Mouse (Mus musculus): Measurements from ENCODE around the gene Rpl3l. TPM values are rescaled to one million over a fixed set of nuclear protein-coding genes. Genes with fewer than 3 reads are reported as not detected.

Gene Rpl3l
- not detected in 2 replicates for total RNA-seq (2017)

DNA sequence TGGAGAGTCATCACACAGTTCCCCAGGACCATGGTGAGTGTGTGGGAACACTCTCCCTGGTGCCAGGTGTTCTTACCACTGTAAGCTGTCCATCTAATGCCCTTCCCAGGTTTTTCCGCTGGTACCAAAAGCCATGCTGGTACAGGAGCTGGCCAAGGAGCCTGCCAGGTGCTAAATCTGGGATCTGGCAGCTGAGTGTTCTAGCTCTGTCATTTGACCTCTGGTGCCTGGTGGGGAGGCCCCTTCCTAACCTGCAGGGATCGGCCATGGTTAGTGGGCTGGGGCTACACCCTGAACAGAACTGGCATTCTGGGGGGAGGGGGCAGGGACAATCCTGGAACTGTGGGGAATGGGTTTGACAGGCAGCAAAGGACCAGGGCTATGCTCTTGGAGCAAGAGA is at the start of gene Rpl3l:
Gene Rpl3l (plus strand): TSS at position 203 of the 400 bp plus-strand sequence.
- no peak for ATAC-seq (replicated peaks in 1 of 2; ENCODE audit: insufficient read depth in 1 of 2, low FRiP score in 2 of 2, low TSS enrichment in 1 of 2, low read depth in 1 of 2, poor library complexity in 2 of 2, severe bottlenecking in 2 of 2)

DNA sequence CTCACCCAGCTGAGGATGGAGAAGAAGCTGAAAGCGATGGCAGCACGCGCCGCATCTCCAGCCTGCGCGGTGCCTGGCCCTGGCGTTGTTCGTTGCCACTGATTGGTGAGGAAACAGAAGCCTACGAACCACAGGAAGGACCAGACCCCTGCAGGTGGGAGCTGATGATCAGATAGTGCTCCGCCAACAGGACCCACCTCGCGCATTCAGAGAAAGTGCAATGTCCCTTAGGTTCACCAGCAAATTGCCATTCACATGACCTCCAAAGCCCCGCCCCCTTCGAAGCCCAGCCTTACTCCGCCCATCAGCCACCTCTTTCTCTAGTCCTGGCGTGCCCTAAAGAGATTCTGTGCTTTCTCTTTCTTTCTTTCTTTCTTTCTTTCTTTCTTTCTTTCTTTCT is 41.1 kb upstream of the Rpl3l start:
- peak; percentile 56 to 75; a peak in 3 of 4 replicates for ATAC-seq (replicated peaks in 1 of 2; ENCODE audit: insufficient read depth in 1 of 2, low FRiP score in 2 of 2, low TSS enrichment in 1 of 2, low read depth in 1 of 2, poor library complexity in 2 of 2, severe bottlenecking in 2 of 2)

DNA sequence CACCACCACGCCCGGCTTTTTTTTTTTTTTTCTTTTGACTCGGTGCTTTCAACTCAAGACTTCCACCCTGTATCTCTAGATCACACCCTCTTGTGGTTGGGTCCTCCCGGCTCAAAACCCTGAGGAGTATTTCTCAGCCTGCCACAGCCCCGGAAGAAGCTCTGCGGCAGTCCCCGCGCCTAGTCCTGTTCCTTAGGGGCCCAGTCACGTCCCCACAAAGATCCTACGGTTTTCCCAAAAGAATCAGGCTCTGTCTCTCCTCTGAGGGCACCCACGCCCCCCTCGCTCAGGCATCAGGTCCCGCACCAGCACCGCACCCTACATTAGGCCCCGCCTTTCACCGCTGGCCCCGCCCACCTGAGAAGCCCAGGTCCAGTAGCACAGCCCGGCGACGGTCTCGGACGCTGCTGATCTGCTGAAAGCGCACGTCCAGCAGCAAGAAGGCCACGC is 40.4 kb upstream of the Rpl3l start:
- ATAC-seq (replicated peaks in 1 of 2; ENCODE audit: insufficient read depth in 1 of 2, low FRiP score in 2 of 2, low TSS enrichment in 1 of 2, low read depth in 1 of 2, poor library complexity in 2 of 2, severe bottlenecking in 2 of 2), result peak in 1 of 2 experiments; percentile 54; a peak in 2 of 4 replicates

GRCm38 (mm10) chr17:24687599-24687998 is 40.0 kb upstream of the Rpl3l start:
- ATAC-seq (replicated peaks in 1 of 2; ENCODE audit: insufficient read depth in 1 of 2, low FRiP score in 2 of 2, low TSS enrichment in 1 of 2, low read depth in 1 of 2, poor library complexity in 2 of 2, severe bottlenecking in 2 of 2), result no peak

DNA sequence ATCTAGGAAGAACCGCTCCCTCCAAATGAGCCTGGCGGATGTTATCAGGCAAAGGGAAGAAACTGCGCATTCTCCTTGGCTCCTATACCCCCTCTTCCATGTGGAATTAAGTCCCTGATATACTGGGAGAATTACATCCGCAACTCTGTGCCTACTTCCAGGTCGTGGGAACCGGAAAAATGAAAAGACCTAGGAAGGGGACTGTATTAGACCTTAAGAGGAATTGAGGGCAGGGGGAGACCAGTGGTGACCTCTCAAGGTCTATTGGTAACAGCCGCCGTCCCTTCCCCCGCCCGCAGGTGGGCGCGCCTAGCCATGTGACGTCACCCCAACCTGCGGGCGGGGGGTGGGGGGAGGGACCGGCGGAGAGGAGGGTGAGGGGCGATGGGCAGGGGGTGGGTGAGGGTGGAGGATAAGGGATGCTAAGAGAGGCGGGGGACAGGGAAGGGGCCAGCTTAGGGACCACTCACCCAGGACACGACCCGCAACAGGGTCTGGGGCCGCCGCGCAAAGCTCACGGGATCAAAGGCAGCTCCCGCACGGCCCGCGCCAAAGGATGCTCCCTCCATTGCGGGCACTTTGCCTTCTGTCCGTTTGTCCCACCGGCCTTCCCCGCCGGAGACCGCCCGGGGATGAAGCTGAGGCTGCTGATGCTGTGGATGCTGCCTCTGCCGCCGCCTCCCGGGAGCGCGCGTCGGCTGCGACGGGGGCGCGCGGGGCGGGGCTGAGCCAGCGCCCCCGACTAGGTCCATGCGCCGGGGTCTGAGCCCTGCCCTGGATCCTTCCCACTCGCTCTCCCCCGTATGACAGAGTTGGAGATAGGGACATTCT is 38.2 kb upstream of the Rpl3l start, which contains the start of gene Syngr3:
Gene Syngr3 (minus strand): TSS at position 705 of the 831 bp plus-strand sequence.
- no peak for ATAC-seq (replicated peaks in 1 of 2; ENCODE audit: insufficient read depth in 1 of 2, low FRiP score in 2 of 2, low TSS enrichment in 1 of 2, low read depth in 1 of 2, poor library complexity in 2 of 2, severe bottlenecking in 2 of 2)

- no peak for ATAC-seq (replicated peaks in 1 of 2; ENCODE audit: insufficient read depth in 1 of 2, low FRiP score in 2 of 2, low TSS enrichment in 1 of 2, low read depth in 1 of 2, poor library complexity in 2 of 2, severe bottlenecking in 2 of 2)
These were observed 35.2 kb upstream of the Rpl3l start for GRCm38 (mm10) chr17:24692385-24692784.

DNA sequence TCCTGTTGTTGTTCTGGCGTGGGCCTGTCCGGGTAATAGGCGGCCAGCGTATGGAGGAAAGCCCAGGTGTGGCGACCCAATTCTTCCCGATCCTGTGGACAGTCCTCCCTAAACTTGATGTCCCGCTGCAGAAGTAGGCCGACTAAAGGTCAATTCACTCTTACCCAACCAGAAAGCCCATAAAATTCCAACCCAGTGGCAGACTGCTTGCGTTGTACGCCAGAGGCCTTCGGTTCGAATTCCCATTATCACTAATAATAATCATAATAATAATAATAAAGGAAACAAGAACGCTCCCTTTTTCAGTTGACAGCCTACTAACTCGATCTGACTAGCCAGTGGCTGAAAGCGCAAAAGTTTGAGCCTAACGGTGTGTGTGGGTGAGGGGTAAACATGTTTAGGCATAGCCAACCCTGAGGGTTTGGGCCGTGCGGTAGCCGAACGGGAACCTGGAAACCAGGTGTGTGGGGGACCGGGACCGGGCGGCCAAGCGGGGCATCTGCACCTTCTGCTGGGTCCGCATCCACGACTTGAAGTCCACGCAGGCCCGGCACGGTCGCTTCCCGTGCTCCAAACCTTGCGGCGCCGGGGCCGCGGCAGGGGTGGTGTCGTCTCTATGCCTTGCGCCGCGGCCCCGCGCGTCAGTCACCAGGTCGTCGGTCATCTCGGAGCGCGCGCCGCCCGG is 32.2 kb upstream of the Rpl3l start:
- ATAC-seq (replicated peaks in 1 of 2; ENCODE audit: insufficient read depth in 1 of 2, low FRiP score in 2 of 2, low TSS enrichment in 1 of 2, low read depth in 1 of 2, poor library complexity in 2 of 2, severe bottlenecking in 2 of 2), result 0 out of 4 replicates have a peak, but pooled peaks of 1 of the 2 experiments have one; percentile 6

DNA sequence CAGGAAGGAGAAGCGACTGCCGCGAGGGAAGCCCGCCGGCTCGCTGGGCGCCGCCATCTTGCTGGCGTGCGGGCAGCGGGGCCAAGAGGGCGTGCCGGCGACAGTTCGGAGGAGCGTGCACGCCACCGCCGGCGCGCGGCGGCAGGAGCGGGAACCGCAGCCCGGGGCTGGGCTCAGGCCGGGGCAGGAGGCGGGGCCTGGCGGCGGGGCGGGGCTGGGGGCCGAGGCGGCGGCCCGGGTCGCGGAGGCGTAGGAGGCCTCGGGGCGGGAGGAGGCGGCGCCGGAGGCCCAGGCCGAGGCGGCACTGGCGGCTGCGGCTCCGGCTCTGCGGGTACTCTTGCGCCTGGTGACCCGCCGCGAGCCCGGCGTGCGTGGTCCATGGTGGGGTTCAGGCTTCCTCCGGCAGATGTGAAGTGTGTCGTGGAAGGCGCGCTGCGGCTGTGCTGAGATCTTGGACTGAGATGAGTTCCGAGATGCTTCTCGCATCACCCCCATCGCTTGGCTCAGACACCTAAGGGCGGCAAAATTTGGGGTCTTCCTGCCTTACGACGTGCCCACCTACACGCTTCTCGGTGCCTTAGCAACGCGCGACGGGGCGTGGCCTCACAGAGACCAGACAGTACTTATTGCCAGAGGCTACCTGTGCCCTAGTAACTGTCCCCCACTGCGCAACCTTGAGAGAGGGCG is 31.5 kb upstream of the Rpl3l start, which contains the start of the genes Gfer and Noxo1:
Gene Gfer (minus strand): TSS at position 146 of the 687 bp plus-strand sequence.
Gene Noxo1 (plus strand): TSS at position 224 of the 687 bp plus-strand sequence.
- peak; percentile 42 to 67 for ATAC-seq (replicated peaks in 1 of 2; ENCODE audit: insufficient read depth in 1 of 2, low FRiP score in 2 of 2, low TSS enrichment in 1 of 2, low read depth in 1 of 2, poor library complexity in 2 of 2, severe bottlenecking in 2 of 2)

GRCm38 (mm10) chr17:24697985-24698384 is 29.6 kb upstream of the Rpl3l start:
- no peak for ATAC-seq (replicated peaks in 1 of 2; ENCODE audit: insufficient read depth in 1 of 2, low FRiP score in 2 of 2, low TSS enrichment in 1 of 2, low read depth in 1 of 2, poor library complexity in 2 of 2, severe bottlenecking in 2 of 2)

GRCm38 (mm10) chr17:24698715-24699114 is 28.9 kb upstream of the Rpl3l start:
- ATAC-seq (replicated peaks in 1 of 2; ENCODE audit: insufficient read depth in 1 of 2, low FRiP score in 2 of 2, low TSS enrichment in 1 of 2, low read depth in 1 of 2, poor library complexity in 2 of 2, severe bottlenecking in 2 of 2), result no peak

DNA sequence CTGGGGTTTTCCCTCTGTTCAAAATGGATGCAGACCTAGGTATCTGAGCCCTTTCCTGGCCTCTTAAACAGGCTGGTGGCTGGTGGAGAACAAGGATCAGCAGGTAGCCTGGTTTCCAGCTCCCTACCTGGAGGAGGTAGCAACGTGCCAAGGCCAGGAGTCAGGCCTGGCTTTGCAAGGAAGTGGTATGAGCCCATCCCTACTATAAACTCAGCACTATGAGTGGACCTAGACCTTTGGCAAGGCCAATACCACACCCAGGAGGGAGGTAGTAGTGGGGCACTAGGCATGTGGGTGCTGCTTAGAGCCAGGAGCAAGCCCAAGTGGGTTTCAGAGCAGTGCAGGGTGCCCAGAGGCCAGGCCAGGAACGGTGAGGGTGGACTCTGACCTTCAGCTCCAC is 28.1 kb upstream of the Rpl3l start:
- no peak for ATAC-seq (replicated peaks in 1 of 2; ENCODE audit: insufficient read depth in 1 of 2, low FRiP score in 2 of 2, low TSS enrichment in 1 of 2, low read depth in 1 of 2, poor library complexity in 2 of 2, severe bottlenecking in 2 of 2)

DNA sequence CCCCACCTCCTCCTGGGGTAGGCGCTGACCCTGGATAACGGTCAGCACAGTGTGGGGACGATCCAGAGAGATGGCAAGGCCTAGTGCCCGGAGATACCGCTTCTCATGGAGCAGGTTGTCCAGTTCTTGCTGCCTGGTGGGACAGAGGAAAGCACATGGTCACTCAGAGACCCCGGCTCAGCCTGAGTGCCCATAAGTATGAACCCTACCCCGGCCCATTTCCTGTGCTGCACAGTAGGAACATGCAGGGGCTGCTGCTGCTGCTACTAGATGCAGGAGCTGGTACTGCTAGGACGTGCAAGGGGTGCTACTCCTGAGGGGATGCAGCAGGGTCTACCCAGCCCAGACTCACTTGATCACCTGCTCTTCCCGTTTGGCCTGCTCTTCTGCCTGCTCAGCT is 26.4 kb upstream of the Rpl3l start:
- ATAC-seq (replicated peaks in 1 of 2; ENCODE audit: insufficient read depth in 1 of 2, low FRiP score in 2 of 2, low TSS enrichment in 1 of 2, low read depth in 1 of 2, poor library complexity in 2 of 2, severe bottlenecking in 2 of 2), result no peak

DNA sequence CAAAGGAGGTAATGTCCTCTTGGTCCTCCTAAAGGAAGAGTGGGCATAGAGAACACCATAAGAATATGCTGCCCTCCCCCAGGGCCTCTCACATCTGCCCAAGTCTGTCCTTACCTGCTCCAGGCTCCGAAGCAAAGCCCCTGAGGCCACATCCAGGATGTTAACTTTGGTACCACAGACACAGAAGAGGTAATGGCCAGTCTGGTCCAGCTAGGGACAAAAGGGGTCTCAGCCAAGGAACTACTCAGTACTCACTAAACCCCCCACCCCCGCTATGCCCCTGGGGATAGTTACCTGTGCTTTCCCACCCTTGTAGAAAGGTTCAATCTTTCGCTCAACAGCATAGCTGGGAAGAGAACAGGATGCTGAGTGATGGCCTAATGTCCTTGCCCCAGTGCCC is 21.8 kb upstream of the Rpl3l start:
- ATAC-seq (replicated peaks in 1 of 2; ENCODE audit: insufficient read depth in 1 of 2, low FRiP score in 2 of 2, low TSS enrichment in 1 of 2, low read depth in 1 of 2, poor library complexity in 2 of 2, severe bottlenecking in 2 of 2), result no peak

GRCm38 (mm10) chr17:24706982-24707800 is 20.4 kb upstream of the Rpl3l start, which contains the start of gene Tbl3:
Tbl3 (minus strand) TSS chr17:24707660.
- peak; percentile 90 to 95 for ATAC-seq (replicated peaks in 1 of 2; ENCODE audit: insufficient read depth in 1 of 2, low FRiP score in 2 of 2, low TSS enrichment in 1 of 2, low read depth in 1 of 2, poor library complexity in 2 of 2, severe bottlenecking in 2 of 2)

DNA sequence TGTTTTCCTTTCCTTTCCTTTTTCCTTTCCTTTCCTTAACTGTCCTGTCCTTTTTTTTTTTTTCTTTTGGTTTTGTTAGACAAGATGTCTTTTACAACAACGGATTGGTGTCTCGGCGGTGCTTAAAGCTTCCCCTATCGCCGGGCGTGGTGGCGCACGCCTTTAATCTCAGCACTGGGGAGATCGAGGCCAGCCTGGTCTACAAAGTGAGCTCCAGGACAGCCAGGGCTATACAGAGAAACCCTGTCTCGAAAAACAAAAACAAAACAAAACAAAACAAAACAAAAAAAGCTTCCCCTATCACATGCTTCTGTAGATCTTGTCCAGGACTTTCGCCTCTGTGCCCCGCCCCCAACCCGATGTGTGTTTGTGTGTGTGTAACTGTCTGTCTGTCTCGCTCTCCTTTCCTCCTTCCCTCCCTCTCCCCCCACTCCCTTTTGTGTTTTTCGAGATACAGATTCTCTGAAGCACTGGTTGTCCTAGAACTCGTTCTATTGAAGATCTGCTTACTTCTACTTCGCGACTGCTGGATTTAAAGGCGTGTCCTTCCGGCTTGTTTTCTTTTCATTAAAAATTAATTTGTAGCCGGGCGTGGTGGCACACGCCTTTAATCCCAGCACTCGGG is 19.7 kb upstream of the Rpl3l start:
- peak in 1 of 2 experiments; percentile 35; a peak in 2 of 4 replicates for ATAC-seq (replicated peaks in 1 of 2; ENCODE audit: insufficient read depth in 1 of 2, low FRiP score in 2 of 2, low TSS enrichment in 1 of 2, low read depth in 1 of 2, poor library complexity in 2 of 2, severe bottlenecking in 2 of 2)

GRCm38 (mm10) chr17:24708646-24709045 is 19.0 kb upstream of the Rpl3l start:
- ATAC-seq (replicated peaks in 1 of 2; ENCODE audit: insufficient read depth in 1 of 2, low FRiP score in 2 of 2, low TSS enrichment in 1 of 2, low read depth in 1 of 2, poor library complexity in 2 of 2, severe bottlenecking in 2 of 2), result peak; percentile 19 to 50; a peak in 1 of 4 replicates
